Comparison of ENCODE assay signal across 8 mouse cellular contexts in the genomic region with DNA sequence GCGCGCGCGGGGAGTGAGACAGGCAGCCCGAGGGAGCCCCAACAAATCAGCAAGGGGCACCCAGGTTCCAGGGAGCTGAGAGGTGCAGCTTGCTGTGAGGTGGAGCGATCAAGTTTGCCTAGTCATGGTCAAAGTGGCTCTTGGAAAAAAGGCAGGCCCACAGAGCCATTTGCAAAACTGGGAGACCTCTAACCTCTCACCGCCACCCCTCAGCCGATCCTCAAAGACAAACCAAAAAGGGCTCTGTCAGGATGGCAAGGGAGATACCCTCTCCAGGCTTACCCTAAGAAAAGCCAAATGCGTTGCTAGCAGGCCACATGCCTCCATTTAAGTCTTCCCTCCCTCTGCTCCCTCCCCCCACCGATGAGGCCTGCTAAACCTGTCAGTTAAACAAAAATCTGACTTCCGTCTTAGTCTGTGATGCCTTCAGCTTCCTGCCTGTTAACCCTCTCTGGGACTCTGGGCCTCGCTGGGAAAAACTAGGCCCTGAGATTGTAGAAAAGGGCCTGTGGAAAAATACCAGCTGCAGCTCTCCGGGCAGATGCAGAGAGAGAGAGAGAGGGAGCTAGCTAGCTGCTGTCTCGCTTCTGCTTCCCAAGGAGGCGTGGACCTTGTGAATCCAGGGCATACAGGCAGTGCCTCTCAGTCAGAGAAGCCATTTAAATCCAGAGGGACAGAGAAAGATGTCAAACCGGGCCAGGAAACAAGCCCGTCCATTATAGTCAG. TPM values are rescaled to one million over a fixed set of nuclear protein-coding genes. Genes with fewer than 3 reads are reported as not detected.
DNase-seq lines count a peak whose midpoint lies in the region; ATAC-seq and TF ChIP-seq lines count a peak whose summit lies in the region.

No protein-coding gene starts in this region.

- no peaks in the 10 kb centered on the region for H3K9me3 ChIP-seq in CH12.LX (replicated peaks; ENCODE audit: low read length)
- no peaks in the 10 kb centered on the region for H3K9me3 ChIP-seq in heart, embryonic 16.5 days (replicated peaks; ENCODE audit: control insufficient read depth, low read length)
- H3K9me3 ChIP-seq in liver, embryonic 14.5 days (ENCODE audit: control insufficient read depth, low read length) = no peaks in the 10 kb centered on the region
- H3K9me3 ChIP-seq in neural tube, embryonic 13.5 days = no peaks in the 10 kb centered on the region

- peak; percentile 62 for TF ChIP-seq POLR2A in CH12.LX (IDR thresholded peaks at IDR 0.05; ENCODE audit: low read depth, low read length)
- peak; percentile 36 for TF ChIP-seq POLR2A in embryonic fibroblast, embryonic 13.5 days (IDR thresholded peaks at IDR 0.05; ENCODE audit: low read depth, low read length)

- H3K9ac ChIP-seq in CH12.LX (ENCODE audit: insufficient read depth, low read depth) = peak overlapping the region; percentile 98
- H3K9ac ChIP-seq in heart, embryonic 16.5 days (ENCODE audit: low read length) = peak overlapping the region; percentile 84
- peak overlapping the region; percentile 67 for H3K9ac ChIP-seq in liver, embryonic 14.5 days (replicated peaks)
- peak overlapping the region; percentile 77 for H3K9ac ChIP-seq in neural tube, embryonic 13.5 days

- ATAC-seq in heart, embryonic 16.5 days (replicated peaks; ENCODE audit: extremely low read depth, insufficient read depth, low FRiP score) = no peak
- peak; percentile 75 for ATAC-seq in liver, embryonic 14.5 days (ENCODE audit: insufficient read depth)
- ATAC-seq in neural tube, embryonic 13.5 days (ENCODE audit: low read depth) = peak; percentile 15; the same call in 1 of the 2 replicates

- H3K36me3 ChIP-seq in CH12.LX (replicated peaks in 1 of 2; ENCODE audit: control insufficient read depth in 1 of 2, insufficient read depth in 1 of 2, low read length in 1 of 2) = peaks cover 0 to 17% of the 10 kb centered on the region in 2 experiments
- no peaks in the 10 kb centered on the region for H3K36me3 ChIP-seq in heart, embryonic 16.5 days (ENCODE audit: control insufficient read depth, insufficient read depth)
- H3K36me3 ChIP-seq in liver, embryonic 14.5 days (replicated peaks; ENCODE audit: control insufficient read depth, insufficient read depth, low read depth) = peaks cover 5% of the 10 kb centered on the region; the same call in 1 of the 2 replicates
- H3K36me3 ChIP-seq in neural tube, embryonic 13.5 days = no peaks in the 10 kb centered on the region

- peak; percentile 90 for DNase-seq in CH12.LX (ENCODE audit: extremely low read depth)
- DNase-seq in adrenal gland, postnatal 25 days = peak; percentile 58
- DNase-seq in kidney, postnatal 10 days = peak; percentile 85
- DNase-seq in liver, embryonic 14.5 days (ENCODE audit: low read depth in 3 of 3, low spot score in 3 of 3) = peak; percentile 84 to 86 (median 84)
- peak; percentile 83 for DNase-seq in thymus, postnatal 0 days (ENCODE audit: low spot score)

- peak overlapping the region; percentile 43 to 81 (median 58) for H3K4me3 ChIP-seq in CH12.LX (replicated peaks in 1 of 3; ENCODE audit: low read depth in 2 of 3, low read length in 2 of 3, poor library complexity in 1 of 3)
- no peak overlapping the region for H3K4me3 ChIP-seq in embryonic fibroblast, embryonic 13.5 days (ENCODE audit: insufficient read depth, low read length)
- no peak overlapping the region; the same call in 1 of the 2 replicates for H3K4me3 ChIP-seq in heart, embryonic 16.5 days (ENCODE audit: low read length)
- H3K4me3 ChIP-seq in liver, embryonic 14.5 days (ENCODE audit: insufficient read depth in 1 of 2, low read depth in 2 of 2, low read length in 2 of 2) = peak overlapping the region; percentile 27 to 54; a peak in 3 of 4 replicates
- H3K4me3 ChIP-seq in neural tube, embryonic 13.5 days = no peak overlapping the region

- 12% methylated on average over 17 of the region's 17 CpGs for WGBS in heart, embryonic 16.5 days
- WGBS in liver, embryonic 14.5 days (ENCODE audit: insufficient replicate concordance) = 6% methylated on average over 17 of the region's 17 CpGs
- WGBS in neural tube, embryonic 13.5 days = 3% methylated on average over 16 of the region's 17 CpGs

- in situ Hi-C loops in CH12.LX (cut with MboI; ENCODE audit: low pct_ligation_motif_present, low pct_unique_long_range_greater_than_20kb, low sequenced_read_pairs) = no loop called here

- TF ChIP-seq EP300 in CH12.LX (IDR thresholded peaks at IDR 0.05; ENCODE audit: low read length) = peak; percentile 73
- no peak for TF ChIP-seq EP300 in liver, embryonic 14.5 days (IDR thresholded peaks at IDR 0.05; ENCODE audit: low read depth)

- peak overlapping the region; percentile 74 for H3K4me2 ChIP-seq in CH12.LX (ENCODE audit: insufficient read depth, low read depth, poor library complexity, severe bottlenecking)
- peak overlapping the region; percentile 63 for H3K4me2 ChIP-seq in heart, embryonic 16.5 days (ENCODE audit: low read depth, low read length)
- peak overlapping the region; percentile 79 for H3K4me2 ChIP-seq in liver, embryonic 14.5 days (ENCODE audit: low read depth)
- peak overlapping the region; percentile 65 for H3K4me2 ChIP-seq in neural tube, embryonic 13.5 days

- dilution Hi-C loops in CH12.LX (cut with MboI; ENCODE audit: extremely low pct_ligation_motif_present, extremely low pct_unique_long_range_greater_than_20kb, low sequenced_read_pairs) = no loop called here

- H3K79me2 ChIP-seq in CH12.LX (replicated peaks; ENCODE audit: control insufficient read depth, extremely low read depth, insufficient read depth, poor library complexity, severe bottlenecking) = peaks cover 37% of the 10 kb centered on the region

- no peaks in the 10 kb centered on the region for H3K27me3 ChIP-seq in CH12.LX (replicated peaks)
- no peaks in the 10 kb centered on the region for H3K27me3 ChIP-seq in heart, embryonic 16.5 days (ENCODE audit: control insufficient read depth, insufficient read depth, low read length)
- H3K27me3 ChIP-seq in liver, embryonic 14.5 days (ENCODE audit: control insufficient read depth, insufficient read depth, low read length) = no peaks in the 10 kb centered on the region
- H3K27me3 ChIP-seq in neural tube, embryonic 13.5 days = no peaks in the 10 kb centered on the region

- peak overlapping the region; percentile 99 for H3K27ac ChIP-seq in CH12.LX (ENCODE audit: insufficient read depth, low read depth)
- H3K27ac ChIP-seq in embryonic fibroblast, embryonic 13.5 days (ENCODE audit: insufficient read depth, low read length) = peak overlapping the region; percentile 97
- peak overlapping the region; percentile 100 for H3K27ac ChIP-seq in heart, embryonic 16.5 days (ENCODE audit: low read length)
- H3K27ac ChIP-seq in liver, embryonic 14.5 days = peak overlapping the region; percentile 91
- H3K27ac ChIP-seq in neural tube, embryonic 13.5 days (replicated peaks) = peak overlapping the region; percentile 100

- TF ChIP-seq CTCF in CH12.LX (conservative IDR thresholded peaks at IDR 0.05 in 1 of 2, IDR thresholded peaks at IDR 0.05 in 1 of 2; ENCODE audit: low read depth in 2 of 2, low read length in 2 of 2) = no peak
- TF ChIP-seq CTCF in embryonic fibroblast, embryonic 13.5 days (IDR thresholded peaks at IDR 0.05; ENCODE audit: borderline replicate concordance, insufficient read depth, low read length) = no peak
- TF ChIP-seq CTCF in liver, embryonic 14.5 days (IDR thresholded peaks at IDR 0.05; ENCODE audit: low read depth) = no peak

- peaks cover 32 to 59% of the 10 kb centered on the region in 2 experiments for H3K4me1 ChIP-seq in CH12.LX (ENCODE audit: control insufficient read depth in 1 of 2, insufficient read depth in 2 of 2)
- H3K4me1 ChIP-seq in embryonic fibroblast, embryonic 13.5 days (ENCODE audit: control insufficient read depth, insufficient read depth, low read length) = peaks cover 27% of the 10 kb centered on the region
- peaks cover 86% of the 10 kb centered on the region for H3K4me1 ChIP-seq in heart, embryonic 16.5 days (ENCODE audit: control insufficient read depth, insufficient read depth, low read length)
- peaks cover 70 to 82% of the 10 kb centered on the region in 2 experiments for H3K4me1 ChIP-seq in liver, embryonic 14.5 days (replicated peaks; ENCODE audit: control insufficient read depth in 2 of 2, insufficient read depth in 2 of 2, low read length in 1 of 2)
- H3K4me1 ChIP-seq in neural tube, embryonic 13.5 days (replicated peaks) = peaks cover 96% of the 10 kb centered on the region

- peak; percentile 17 for TF ChIP-seq RAD21 in CH12.LX (IDR thresholded peaks at IDR 0.05; ENCODE audit: low read depth, low read length)

TF ChIP-seq in CH12.LX, 34 proteins besides CTCF, POLR2A, EP300 and RAD21 (continues in another document):
- TF ChIP-seq ETS1 (conservative IDR thresholded peaks at IDR 0.05; ENCODE audit: low read depth, low read length) = peak; percentile 76
- TF ChIP-seq CHD1 (IDR thresholded peaks at IDR 0.05; ENCODE audit: low read depth, low read length) = peak; percentile 80
- TF ChIP-seq PAX5 (IDR thresholded peaks at IDR 0.05; ENCODE audit: low read length) = no peak
- peak; percentile 80 for TF ChIP-seq MXI1 (IDR thresholded peaks at IDR 0.05; ENCODE audit: low read depth, low read length)
- no peak for TF ChIP-seq USF1 (IDR thresholded peaks at IDR 0.05; ENCODE audit: low read depth, low read length)
- no peak for TF ChIP-seq GABPA (IDR thresholded peaks at IDR 0.05; ENCODE audit: insufficient replicate concordance, low read depth, low read length)
- peak; percentile 92 for TF ChIP-seq SIN3A (IDR thresholded peaks at IDR 0.05; ENCODE audit: low read length)
- no peak for TF ChIP-seq NRF1 (IDR thresholded peaks at IDR 0.05; ENCODE audit: low read depth, low read length)
- peak; percentile 78 for TF ChIP-seq ZMIZ1 (IDR thresholded peaks at IDR 0.05; ENCODE audit: low read depth, low read length)
- TF ChIP-seq JUND (conservative IDR thresholded peaks at IDR 0.05; ENCODE audit: low read depth, low read length) = peak; percentile 45
- peak; percentile 74 for TF ChIP-seq ELF1 (IDR thresholded peaks at IDR 0.05; ENCODE audit: low read depth, low read length)
- peak; percentile 64; the same call in 1 of the 2 replicates for TF ChIP-seq MAZ (IDR thresholded peaks at IDR 0.05; ENCODE audit: low read depth, low read length)
- peak; percentile 72 for TF ChIP-seq TBP (conservative IDR thresholded peaks at IDR 0.05; ENCODE audit: low read depth, low read length)

RNA-seq across cellular contexts. Expression of gene Zmynd8, which starts 13.4 kb away (rescaled TPM):
- 34.0 and 35.1 TPM in 2 replicates for total RNA-seq in CH12.LX (2012; rRNA removed)
- total RNA-seq in CH12.LX (2014; rRNA removed) = 29.5 and 33.6 TPM in 2 replicates
- 76.1 and 84.5 TPM in 2 replicates for polyA plus RNA-seq in CH12.LX (2012; ENCODE audit: insufficient read length, low read depth)
- 57.4 and 73.1 TPM in 2 replicates for total RNA-seq in adrenal gland, postnatal 25 days (2021)
- 65.8 and 66.4 TPM in 2 replicates for polyA plus RNA-seq in embryonic fibroblast, embryonic 13.5 days (2011; ENCODE audit: insufficient read length, low read depth, missing spikeins)
- polyA plus RNA-seq in heart, embryonic 16.5 days (2015; fragmentation: Nextera tagmentation; extraction: Ambion mirVana) = 36.0 and 40.2 TPM in 2 replicates
- 13.5 and 17.7 TPM in 2 replicates for polyA plus RNA-seq in liver, embryonic 14.5 days (2012; rRNA removed)
- polyA plus RNA-seq in liver, embryonic 14.5 days (2014; fragmentation: Nextera tagmentation; extraction: Ambion mirVana) = 16.3 and 18.5 TPM in 2 replicates
- polyA plus RNA-seq in neural tube, embryonic 13.5 days (2015; fragmentation: Nextera tagmentation; extraction: Ambion mirVana) = 69.0 and 73.2 TPM in 2 replicates
- 38.8 and 46.7 TPM in 2 replicates for polyA plus RNA-seq in thymus, postnatal 0 days (2015; fragmentation: Nextera tagmentation; extraction: Ambion mirVana)

Comparison
In these comparisons a context has a peak if more than half of its experiments do, and no peak if none do; other contexts are left out.
1. H3K4me3 ChIP-seq: peak in CH12.LX (3 of 3) and liver, embryonic 14.5 days (2 of 2); none in embryonic fibroblast, embryonic 13.5 days (single experiment), heart, embryonic 16.5 days (single experiment) and neural tube, embryonic 13.5 days (single experiment).
2. Peak in every context shown above with its lines, with median percentiles within 50 percentile points of each other: DNase-seq, H3K27ac ChIP-seq, H3K4me2 ChIP-seq and H3K9ac ChIP-seq.